Mouse (Mus musculus): ENCODE results near the gene Numbl. TPM values are rescaled to one million over a fixed set of nuclear protein-coding genes. Genes with fewer than 3 reads are reported as not detected.
A peak's percentile ranks its signal among the peaks of the same experiment; 100 is the strongest.

The Numbl gene
- polyA plus RNA-seq, 1 experiment = 10.7 TPM

GRCm38 (mm10) chr7:27300801-27301200 is 42.6 kb downstream of the Numbl start:
- 79% methylated on average over 5 of the region's 5 CpGs for WGBS
- H3K27ac ChIP-seq (ENCODE audit: control insufficient read depth, insufficient read depth, low read length) = no peak overlapping the region
- no peak for TF ChIP-seq CTCF (IDR thresholded peaks at IDR 0.05; ENCODE audit: borderline replicate concordance, control insufficient read depth, extremely low read depth, insufficient read depth, low read length, poor library complexity)
- no peak for TF ChIP-seq POLR2A (IDR thresholded peaks at IDR 0.05; ENCODE audit: control insufficient read depth, extremely low read depth, insufficient read depth, low read length, poor library complexity)
- no peak overlapping the region for H3K4me3 ChIP-seq (ENCODE audit: control insufficient read depth, insufficient read depth, low read length)
- no peaks in the 10 kb centered on the region; the same call in 1 of the 2 replicates for H3K27me3 ChIP-seq (ENCODE audit: control insufficient read depth, insufficient read depth, low read length)
- H3K36me3 ChIP-seq (ENCODE audit: control insufficient read depth, insufficient read depth, low read length) = no peaks in the 10 kb centered on the region
- no peaks in the 10 kb centered on the region for H3K4me1 ChIP-seq (replicated peaks; ENCODE audit: control insufficient read depth, insufficient read depth, low read length)
- no peak for DNase-seq

- H3K4me3 ChIP-seq (ENCODE audit: control insufficient read depth, insufficient read depth, low read length) = no peak overlapping the region
- peak; percentile 61 for DNase-seq
- no peaks in the 10 kb centered on the region for H3K36me3 ChIP-seq (ENCODE audit: control insufficient read depth, insufficient read depth, low read length)
- H3K27ac ChIP-seq (ENCODE audit: control insufficient read depth, insufficient read depth, low read length) = no peak overlapping the region
- TF ChIP-seq CTCF (IDR thresholded peaks at IDR 0.05; ENCODE audit: borderline replicate concordance, control insufficient read depth, extremely low read depth, insufficient read depth, low read length, poor library complexity) = peak; percentile 91
- TF ChIP-seq POLR2A (IDR thresholded peaks at IDR 0.05; ENCODE audit: control insufficient read depth, extremely low read depth, insufficient read depth, low read length, poor library complexity) = no peak
- WGBS = 10% methylated on average over 11 of the region's 11 CpGs
- no peaks in the 10 kb centered on the region; the same call in 1 of the 2 replicates for H3K27me3 ChIP-seq (ENCODE audit: control insufficient read depth, insufficient read depth, low read length)
- H3K4me1 ChIP-seq (replicated peaks; ENCODE audit: control insufficient read depth, insufficient read depth, low read length) = no peaks in the 10 kb centered on the region
These were observed 43.9 kb downstream of the Numbl start for GRCm38 (mm10) chr7:27302172-27302571.

DNA sequence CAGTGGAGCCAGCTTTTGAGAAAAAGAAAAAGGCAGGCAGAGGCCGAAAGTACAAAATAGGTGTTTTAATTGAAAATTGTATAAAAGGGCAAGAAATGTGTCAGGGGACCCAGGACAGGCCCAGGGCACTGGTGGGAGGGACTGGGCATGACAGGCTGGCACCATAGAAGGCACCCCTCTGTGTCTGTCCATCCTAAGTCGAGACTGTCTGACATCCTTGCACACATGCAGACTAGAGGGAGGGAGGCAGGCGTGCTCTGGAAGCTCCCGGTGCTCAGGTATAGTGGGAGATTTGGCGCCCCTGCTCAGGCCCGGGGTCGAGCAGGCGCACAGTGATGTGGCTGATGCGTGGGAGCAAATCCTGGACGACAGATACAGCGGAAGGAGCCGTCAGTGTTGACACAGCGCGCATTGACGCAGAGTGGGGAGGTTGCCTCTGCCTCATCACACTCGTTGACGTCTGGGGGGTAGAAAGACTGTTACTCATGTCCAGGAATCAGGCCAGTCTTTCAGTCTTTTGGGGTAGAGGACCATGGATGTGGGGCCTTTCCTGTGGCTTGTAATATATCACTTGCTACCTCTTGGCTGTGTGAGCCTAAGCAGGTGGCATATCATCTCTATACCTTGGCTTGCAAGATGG is 47.0 kb downstream of the Numbl start:
- peaks cover under 1% of the 10 kb centered on the region; the same call in 1 of the 2 replicates for H3K4me1 ChIP-seq (replicated peaks; ENCODE audit: control insufficient read depth, insufficient read depth, low read length)
- WGBS = 92% methylated on average over 17 of the region's 17 CpGs
- no peaks in the 10 kb centered on the region for H3K36me3 ChIP-seq (ENCODE audit: control insufficient read depth, insufficient read depth, low read length)
- no peaks in the 10 kb centered on the region; the same call in 1 of the 2 replicates for H3K27me3 ChIP-seq (ENCODE audit: control insufficient read depth, insufficient read depth, low read length)
- no peak overlapping the region for H3K4me3 ChIP-seq (ENCODE audit: control insufficient read depth, insufficient read depth, low read length)
- DNase-seq = no peak
- TF ChIP-seq POLR2A (IDR thresholded peaks at IDR 0.05; ENCODE audit: control insufficient read depth, extremely low read depth, insufficient read depth, low read length, poor library complexity) (no peak), CTCF (IDR thresholded peaks at IDR 0.05; ENCODE audit: borderline replicate concordance, control insufficient read depth, extremely low read depth, insufficient read depth, low read length, poor library complexity) (no peak)
- no peak overlapping the region for H3K27ac ChIP-seq (ENCODE audit: control insufficient read depth, insufficient read depth, low read length)

- TF ChIP-seq POLR2A (IDR thresholded peaks at IDR 0.05; ENCODE audit: control insufficient read depth, extremely low read depth, insufficient read depth, low read length, poor library complexity) (no peak), CTCF (IDR thresholded peaks at IDR 0.05; ENCODE audit: borderline replicate concordance, control insufficient read depth, extremely low read depth, insufficient read depth, low read length, poor library complexity) (peak; percentile 66; the same call in 1 of the 2 replicates)
- Histone ChIP-seq H3K4me1 (replicated peaks; ENCODE audit: control insufficient read depth, insufficient read depth, low read length) (peaks cover 5% of the 10 kb centered on the region; the same call in 1 of the 2 replicates), H3K27me3 (ENCODE audit: control insufficient read depth, insufficient read depth, low read length) (no peaks in the 10 kb centered on the region; the same call in 1 of the 2 replicates), H3K4me3 (ENCODE audit: control insufficient read depth, insufficient read depth, low read length) (no peak overlapping the region), H3K36me3 (ENCODE audit: control insufficient read depth, insufficient read depth, low read length) (no peaks in the 10 kb centered on the region), H3K27ac (ENCODE audit: control insufficient read depth, insufficient read depth, low read length) (no peak overlapping the region)
- DNase-seq = peak; percentile 43
- WGBS = 82% methylated on average over 24 of the region's 24 CpGs
These were observed 48.2 kb downstream of the Numbl start for GRCm38 (mm10) chr7:27306161-27307160.

DNA sequence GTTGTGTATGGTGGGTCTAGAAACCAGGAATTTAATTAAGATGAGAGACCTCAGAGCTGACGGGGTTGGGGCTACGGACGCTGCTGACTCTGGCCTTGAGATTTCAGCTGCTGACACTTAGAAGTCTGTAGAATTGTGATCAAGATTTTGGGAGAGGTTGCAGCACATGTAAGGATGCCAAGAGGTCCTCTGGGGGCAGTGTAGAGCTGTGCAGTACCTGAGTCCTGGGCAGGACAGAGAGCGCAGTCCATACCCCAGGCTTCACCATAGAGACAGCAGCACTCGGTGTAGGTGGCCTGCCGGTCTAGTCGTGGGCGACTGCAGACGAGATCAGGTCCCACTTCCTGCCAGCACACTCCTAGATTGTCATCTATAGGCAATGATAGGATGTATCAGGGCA is 49.3 kb downstream of the Numbl start:
- 84% methylated on average over 9 of the region's 9 CpGs for WGBS
- DNase-seq = no peak
- H3K27ac ChIP-seq (ENCODE audit: control insufficient read depth, insufficient read depth, low read length) = no peak overlapping the region
- H3K4me3 ChIP-seq (ENCODE audit: control insufficient read depth, insufficient read depth, low read length) = no peak overlapping the region
- no peak for TF ChIP-seq POLR2A (IDR thresholded peaks at IDR 0.05; ENCODE audit: control insufficient read depth, extremely low read depth, insufficient read depth, low read length, poor library complexity)
- no peak for TF ChIP-seq CTCF (IDR thresholded peaks at IDR 0.05; ENCODE audit: borderline replicate concordance, control insufficient read depth, extremely low read depth, insufficient read depth, low read length, poor library complexity)
- H3K36me3 ChIP-seq (ENCODE audit: control insufficient read depth, insufficient read depth, low read length) = no peaks in the 10 kb centered on the region
- H3K27me3 ChIP-seq (ENCODE audit: control insufficient read depth, insufficient read depth, low read length) = no peaks in the 10 kb centered on the region
- H3K4me1 ChIP-seq (replicated peaks; ENCODE audit: control insufficient read depth, insufficient read depth, low read length) = peaks cover 5% of the 10 kb centered on the region; the same call in 1 of the 2 replicates

GRCm38 (mm10) chr7:27308821-27309549 is 50.8 kb downstream of the Numbl start:
- WGBS = 22% methylated on average over 28 of the region's 28 CpGs
- Histone ChIP-seq H3K36me3 (ENCODE audit: control insufficient read depth, insufficient read depth, low read length) (no peaks in the 10 kb centered on the region), H3K27me3 (ENCODE audit: control insufficient read depth, insufficient read depth, low read length) (no peaks in the 10 kb centered on the region), H3K4me1 (replicated peaks; ENCODE audit: control insufficient read depth, insufficient read depth, low read length) (peaks cover 5% of the 10 kb centered on the region; the same call in 1 of the 2 replicates), H3K27ac (ENCODE audit: control insufficient read depth, insufficient read depth, low read length) (no peak overlapping the region), H3K4me3 (ENCODE audit: control insufficient read depth, insufficient read depth, low read length) (no peak overlapping the region)
- TF ChIP-seq POLR2A (IDR thresholded peaks at IDR 0.05; ENCODE audit: control insufficient read depth, extremely low read depth, insufficient read depth, low read length, poor library complexity) = no peak
- DNase-seq = no peak

All from thymus, adult 2 months (tissue).